15 mouse cellular contexts compared by ENCODE assay signal in the genomic region with DNA sequence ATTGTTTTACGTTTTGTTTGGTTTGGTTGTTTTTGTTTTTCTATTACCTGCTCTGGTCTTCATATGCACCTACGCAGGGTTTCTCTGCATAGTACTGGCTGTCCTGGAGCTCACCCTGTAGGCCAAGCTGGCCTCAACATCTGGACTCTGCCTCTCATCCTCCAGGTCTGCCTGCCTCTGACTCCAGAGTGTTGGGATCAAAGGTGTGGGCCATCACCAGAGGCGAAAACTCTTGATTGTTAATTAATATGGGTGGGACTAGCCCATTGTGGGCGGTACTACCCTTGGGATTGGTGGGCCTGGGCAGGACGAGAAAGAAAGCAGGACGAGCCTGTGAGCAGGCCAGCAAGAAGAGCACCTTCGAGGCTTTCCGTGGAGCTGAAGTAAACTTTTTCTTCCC. TPM values are rescaled to one million over a fixed set of nuclear protein-coding genes. Genes with fewer than 3 reads are reported as not detected.
A peak's percentile ranks its signal among the peaks of the same experiment; 100 is the strongest.
DNase-seq lines count a peak whose midpoint lies in the region; ATAC-seq and TF ChIP-seq lines count a peak whose summit lies in the region.
"Had no signal": no experiment of that assay in that cellular context is flagged by ENCODE, and none has a peak within 500 bp of the region (broad histone marks: within the 10 kb centered on the region; RNA-seq: fewer than 3 reads in every experiment).

No protein-coding gene starts in this region.

- DNase-seq in heart, adult 2 months = no peak
- no peak for DNase-seq in heart, postnatal 10 days
- DNase-seq in testis, postnatal 14 days (ENCODE audit: low spot score) = no peak
- no peak for DNase-seq in stomach, postnatal 0 days (ENCODE audit: low spot score)
- no peak for DNase-seq in ovary, postnatal 36 days (ENCODE audit: low spot score)
- DNase-seq in spleen, postnatal 36 days (ENCODE audit: low spot score in 2 of 2) = no peak
- DNase-seq: adrenal gland, adult 2 months; cerebellum, adult 11-12 months; lung, postnatal 14 days had no signal

- TF ChIP-seq EP300 in heart, adult 2 months (IDR thresholded peaks at IDR 0.05; ENCODE audit: insufficient read depth, low read depth, low read length) = no peak
- no peak for TF ChIP-seq EP300 in stomach, postnatal 0 days (optimal IDR thresholded peaks at IDR 0.05)

- H3K79me2 ChIP-seq in heart, adult 2 months (replicated peaks; ENCODE audit: control insufficient read depth, insufficient read depth, low read length) = no peaks in the 10 kb centered on the region

- H3K4me3 ChIP-seq in heart, adult 2 months = no peak overlapping the region
- no peak overlapping the region for H3K4me3 ChIP-seq in testis, adult 2 months (ENCODE audit: control insufficient read depth, low read depth, low read length)
- peak overlapping the region; percentile 2; the same call in 1 of the 2 replicates for H3K4me3 ChIP-seq in kidney, embryonic 16.5 days (ENCODE audit: low read length)
- no peak overlapping the region for H3K4me3 ChIP-seq in stomach, postnatal 0 days (ENCODE audit: low read depth, low read length)
- H3K4me3 ChIP-seq: embryonic facial prominence, embryonic 13.5 days; forebrain, embryonic 10.5 days; hindbrain, embryonic 12.5 days; midbrain, embryonic 10.5 days had no signal

- 62% methylated on average over 8 of the region's 8 CpGs for WGBS in heart, adult 2 months
- WGBS in kidney, embryonic 16.5 days = 25% methylated on average over 8 of the region's 8 CpGs
- 47% methylated on average over 8 of the region's 8 CpGs for WGBS in stomach, postnatal 0 days

- H3K27me3 ChIP-seq in heart, adult 2 months (ENCODE audit: control insufficient read depth, insufficient read depth, low read length) = no peaks in the 10 kb centered on the region
- H3K27me3 ChIP-seq in testis, adult 2 months (ENCODE audit: control insufficient read depth, insufficient read depth, low read length) = no peaks in the 10 kb centered on the region
- H3K27me3 ChIP-seq in kidney, embryonic 16.5 days (ENCODE audit: insufficient read depth, low read length) = no peaks in the 10 kb centered on the region
- H3K27me3 ChIP-seq in stomach, postnatal 0 days (ENCODE audit: control insufficient read depth, insufficient read depth, low read length) = no peaks in the 10 kb centered on the region
- H3K27me3 ChIP-seq: embryonic facial prominence, embryonic 13.5 days; hindbrain, embryonic 12.5 days had no signal

- no peak overlapping the region for H3K9ac ChIP-seq in heart, adult 2 months (ENCODE audit: low read depth, low read length)
- no peak overlapping the region; the same call in 1 of the 2 replicates for H3K9ac ChIP-seq in kidney, embryonic 16.5 days (replicated peaks; ENCODE audit: low read length)
- H3K9ac ChIP-seq in stomach, postnatal 0 days (ENCODE audit: low read length) = no peak overlapping the region
- H3K9ac ChIP-seq: embryonic facial prominence, embryonic 13.5 days; hindbrain, embryonic 12.5 days had no signal

- intact Hi-C loops in heart, adult 2 months (cut with DNase I) = no loop called here
- intact Hi-C loops in heart, postnatal 10 days (cut with DNase I) = no loop called here

- no peak overlapping the region for H3K27ac ChIP-seq in heart, adult 2 months
- H3K27ac ChIP-seq in testis, adult 2 months (ENCODE audit: control insufficient read depth, insufficient read depth, low read depth, low read length) = no peak overlapping the region
- 0 out of 2 replicates have a peak overlapping the region, but pooled peaks have one; percentile 27 for H3K27ac ChIP-seq in kidney, embryonic 16.5 days (ENCODE audit: low read length)
- H3K27ac ChIP-seq in stomach, postnatal 0 days (replicated peaks) = no peak overlapping the region
- H3K27ac ChIP-seq: embryonic facial prominence, embryonic 13.5 days; forebrain, embryonic 10.5 days; hindbrain, embryonic 12.5 days; midbrain, embryonic 10.5 days had no signal

- peak; percentile 36 for TF ChIP-seq CTCF in heart, adult 2 months (IDR thresholded peaks at IDR 0.05)
- peak; percentile 12; the same call in 1 of the 2 replicates for TF ChIP-seq CTCF in testis, adult 2 months (IDR thresholded peaks at IDR 0.05; ENCODE audit: control insufficient read depth, insufficient read depth, insufficient replicate concordance, low read depth, low read length)
- peak; percentile 52 for TF ChIP-seq CTCF in stomach, postnatal 0 days (IDR thresholded peaks at IDR 0.05; ENCODE audit: low read depth)

- no peak for TF ChIP-seq POLR2A in heart, adult 2 months (IDR thresholded peaks at IDR 0.05; ENCODE audit: insufficient read depth, low read depth, low read length)
- TF ChIP-seq POLR2A in testis, adult 2 months (IDR thresholded peaks at IDR 0.05; ENCODE audit: control insufficient read depth, low read depth, low read length) = no peak

- peak; percentile 77 for ATAC-seq in kidney, embryonic 16.5 days (ENCODE audit: low FRiP score, low TSS enrichment)
- ATAC-seq in stomach, postnatal 0 days (ENCODE audit: low FRiP score, low TSS enrichment) = no peak

- no peaks in the 10 kb centered on the region for H3K36me3 ChIP-seq in heart, adult 2 months (ENCODE audit: control insufficient read depth, insufficient read depth, low read length)
- no peaks in the 10 kb centered on the region for H3K36me3 ChIP-seq in testis, adult 2 months (ENCODE audit: control insufficient read depth, insufficient read depth, low read length)
- H3K36me3 ChIP-seq in kidney, embryonic 16.5 days (ENCODE audit: insufficient read depth, low read length) = no peaks in the 10 kb centered on the region
- H3K36me3 ChIP-seq in stomach, postnatal 0 days (ENCODE audit: control insufficient read depth, insufficient read depth, low read length) = no peaks in the 10 kb centered on the region
- H3K36me3 ChIP-seq: embryonic facial prominence, embryonic 13.5 days; forebrain, embryonic 10.5 days; hindbrain, embryonic 12.5 days; midbrain, embryonic 10.5 days had no signal

- H3K9me3 ChIP-seq in kidney, embryonic 16.5 days (ENCODE audit: low read length) = no peaks in the 10 kb centered on the region
- H3K9me3 ChIP-seq in stomach, postnatal 0 days (ENCODE audit: control insufficient read depth, low read length) = no peaks in the 10 kb centered on the region
- H3K9me3 ChIP-seq: embryonic facial prominence, embryonic 13.5 days; forebrain, embryonic 10.5 days; hindbrain, embryonic 12.5 days; midbrain, embryonic 10.5 days had no signal

- H3K4me1 ChIP-seq in heart, adult 2 months (ENCODE audit: control insufficient read depth, insufficient read depth, low read length) = no peaks in the 10 kb centered on the region
- 0 out of 2 replicates have a peak, but pooled peaks cover 2% of the 10 kb centered on the region for H3K4me1 ChIP-seq in testis, adult 2 months (ENCODE audit: control insufficient read depth, insufficient read depth, low read length)
- peaks cover 4% of the 10 kb centered on the region; the same call in 1 of the 2 replicates for H3K4me1 ChIP-seq in kidney, embryonic 16.5 days (ENCODE audit: insufficient read depth, low read length)
- no peaks in the 10 kb centered on the region for H3K4me1 ChIP-seq in stomach, postnatal 0 days (replicated peaks; ENCODE audit: control insufficient read depth, insufficient read depth)
- H3K4me1 ChIP-seq: hindbrain, embryonic 12.5 days; midbrain, embryonic 10.5 days had no signal

- H3K4me2 ChIP-seq in kidney, embryonic 16.5 days (replicated peaks; ENCODE audit: low read depth, low read length) = peak overlapping the region; percentile 32
- no peak overlapping the region for H3K4me2 ChIP-seq in stomach, postnatal 0 days (replicated peaks; ENCODE audit: low read depth)
- H3K4me2 ChIP-seq: embryonic facial prominence, embryonic 13.5 days; hindbrain, embryonic 12.5 days had no signal

RNA-seq across cellular contexts. Expression of a gene that starts 54.4 kb away (rescaled TPM):
- 10 to 100 TPM; 75.8 to 84.5 TPM for total RNA-seq in heart, adult 2 months (2021)
- polyA plus RNA-seq in heart, adult 2 months (2012; rRNA removed) = 195 and 197 TPM in 2 replicates
- 10 to 100 TPM; 80.4 to 85.9 TPM for total RNA-seq in heart, postnatal 10 days (2021)
- polyA plus RNA-seq in testis, adult 2 months (2012; rRNA removed) = 321 and 364 TPM in 2 replicates
- polyA plus RNA-seq in kidney, embryonic 16.5 days (2015; fragmentation: Nextera tagmentation; extraction: Ambion mirVana) = 204 and 207 TPM in 2 replicates
- 163 and 169 TPM in 2 replicates for polyA plus RNA-seq in stomach, postnatal 0 days (2015; fragmentation: Nextera tagmentation; extraction: Ambion mirVana)

RNA-seq across cellular contexts. Expression of a gene that starts 59.8 kb away (rescaled TPM):
- 10 to 100 TPM; 55.5 to 56.9 TPM for total RNA-seq in heart, adult 2 months (2021)
- 36.5 and 42.8 TPM in 2 replicates for polyA plus RNA-seq in heart, adult 2 months (2012; rRNA removed)
- total RNA-seq in heart, postnatal 10 days (2021) = 10 to 100 TPM; 74.1 to 76.5 TPM
- 289 and 306 TPM in 2 replicates for polyA plus RNA-seq in testis, adult 2 months (2012; rRNA removed)
- 178 and 186 TPM in 2 replicates for polyA plus RNA-seq in kidney, embryonic 16.5 days (2015; fragmentation: Nextera tagmentation; extraction: Ambion mirVana)
- polyA plus RNA-seq in stomach, postnatal 0 days (2015; fragmentation: Nextera tagmentation; extraction: Ambion mirVana) = 143 TPM in 2 replicates
